Mouse (Mus musculus) kidney, postnatal 36 days (tissue): ENCODE measurements around the gene Atg4a-ps.

Experiments used
- DNase-seq, 2 experiments: peaks; one replicate each; pipeline ENCODE4 v3.0.0; 2021 to 2022; ENCODE audit warnings: mixed read lengths in 2 of 2

Atg4a-ps gene

GRCm38 (mm10) chr3:103626481-103626880 is 19.4 kb downstream of the Atg4a-ps start:
- DNase-seq = no peak

- DNase-seq = no peak
Observed at GRCm38 (mm10) chr3:103625169-103625568, 20.7 kb downstream of the Atg4a-ps start.

- no peak for DNase-seq
Observed at GRCm38 (mm10) chr3:103624591-103625051, 21.2 kb downstream of the Atg4a-ps start.

DNA sequence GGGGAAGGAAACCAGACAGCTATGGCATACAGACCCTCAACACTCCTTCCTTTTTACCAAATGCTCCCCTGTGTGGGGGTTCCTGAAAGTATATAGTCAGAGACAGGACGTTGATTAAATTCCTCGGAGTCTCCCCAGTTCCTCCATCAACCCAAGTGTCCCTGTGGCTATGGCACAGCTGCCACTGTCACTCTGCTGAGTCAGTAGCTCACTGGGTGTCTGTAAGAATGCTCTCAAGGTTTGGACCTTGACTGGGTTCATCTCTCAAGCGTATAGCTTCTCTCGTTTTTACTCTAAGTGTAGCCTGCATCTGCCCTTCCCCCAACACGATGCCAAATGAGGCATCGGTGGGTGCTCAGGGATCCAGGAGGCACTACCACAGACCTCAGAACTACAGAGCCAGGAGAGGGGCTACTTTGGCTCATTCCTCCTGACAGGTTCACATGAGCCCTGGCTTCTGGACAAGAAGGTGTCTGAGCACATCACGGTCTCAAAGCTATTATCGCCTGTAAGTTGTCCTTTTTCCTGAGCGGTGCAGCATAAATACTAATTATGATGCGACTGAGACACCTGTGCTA is 21.9 kb downstream of the Atg4a-ps start:
- no peak for DNase-seq

DNA sequence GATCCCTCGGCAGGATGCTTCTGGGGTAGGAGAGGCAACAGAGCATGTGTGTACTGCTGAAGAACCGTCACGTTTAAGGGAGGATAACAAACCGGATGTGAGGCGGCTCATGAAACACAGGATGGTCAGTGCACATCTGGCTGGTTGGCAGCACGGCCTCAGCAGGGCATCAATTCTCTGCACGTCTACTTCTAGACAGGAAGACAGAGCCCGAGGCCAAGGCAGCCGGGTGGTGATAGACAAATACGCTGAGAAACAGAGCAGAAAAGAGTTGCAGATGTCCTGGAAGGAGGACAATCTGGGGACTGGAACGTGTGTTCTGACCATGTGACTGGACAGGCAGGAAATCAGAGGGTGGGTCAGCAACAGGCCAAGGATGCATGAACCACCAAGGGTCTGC is 25.8 kb downstream of the Atg4a-ps start:
- DNase-seq = no peak

- no peak for DNase-seq
Observed at GRCm38 (mm10) chr3:103616981-103617380, 28.9 kb downstream of the Atg4a-ps start.

- no peak for DNase-seq
Observed at GRCm38 (mm10) chr3:103615621-103616020, 30.2 kb downstream of the Atg4a-ps start.

DNA sequence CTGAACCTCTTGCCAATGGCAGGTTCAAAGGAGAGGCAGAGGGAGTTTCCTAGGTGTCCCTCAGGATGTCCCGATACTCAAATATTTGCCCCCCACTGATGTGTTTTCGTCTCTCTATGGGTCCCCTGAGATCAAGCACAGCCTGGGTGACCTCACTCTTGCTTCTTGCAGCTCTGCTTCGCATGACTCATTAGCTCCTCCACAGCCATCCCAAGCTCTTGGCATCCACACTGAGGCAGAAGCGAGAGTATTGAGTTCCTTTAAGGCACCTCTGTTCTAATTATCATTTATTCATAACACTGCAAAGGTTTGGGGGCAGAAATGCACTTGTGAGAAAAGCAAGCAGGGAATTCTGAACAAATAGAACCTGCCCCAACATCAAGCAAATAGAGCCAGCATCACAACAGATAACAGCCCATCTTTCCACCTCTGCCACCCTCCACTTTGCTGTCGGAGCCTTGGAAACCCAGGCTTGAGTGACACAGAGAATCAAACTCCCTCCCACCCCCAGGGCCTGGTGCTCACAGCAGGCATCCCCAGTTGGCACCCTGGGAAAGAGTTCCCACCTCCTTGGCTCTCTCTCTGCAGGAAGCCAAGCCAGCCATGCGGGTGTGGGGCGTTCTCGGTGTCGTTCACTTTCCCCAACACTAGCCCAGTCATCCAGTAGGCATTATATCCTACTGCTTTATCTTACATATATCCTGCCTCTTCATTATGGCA is 33.1 kb downstream of the Atg4a-ps start:
- no peak for DNase-seq

- no peak for DNase-seq
Observed at GRCm38 (mm10) chr3:103610231-103610630, 35.6 kb downstream of the Atg4a-ps start.

- DNase-seq = no peak
Observed at GRCm38 (mm10) chr3:103606660-103607595, 38.9 kb downstream of the Atg4a-ps start.

DNA sequence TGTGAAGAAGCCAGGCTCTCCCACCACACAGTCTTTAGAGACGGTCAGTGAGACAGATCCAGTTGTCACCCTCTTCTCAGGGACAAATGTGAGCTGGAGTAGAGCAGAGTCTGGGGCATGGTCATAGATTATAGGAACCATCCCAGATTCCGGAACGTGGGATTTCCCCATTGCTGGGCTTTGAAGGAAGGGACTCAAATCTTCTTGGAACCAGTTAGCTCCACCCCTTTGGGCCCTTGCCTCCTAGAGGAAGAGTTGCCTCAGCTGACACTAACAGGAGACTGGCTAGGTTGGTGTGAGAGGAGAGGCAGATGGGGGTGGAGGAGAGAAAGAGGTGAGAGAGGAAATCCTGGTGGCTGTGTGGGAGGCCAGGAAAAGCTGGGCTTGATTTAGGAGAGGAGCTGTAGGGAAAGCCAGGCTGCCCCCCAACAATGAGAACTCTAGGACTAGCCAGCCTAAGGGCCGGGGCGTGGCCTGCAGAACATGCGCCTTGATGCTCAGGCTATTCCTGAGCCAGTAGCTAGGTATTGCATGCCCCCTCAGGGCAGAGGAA is 39.7 kb downstream of the Atg4a-ps start:
- no peak for DNase-seq

GRCm38 (mm10) chr3:103601561-103601960 is 44.3 kb downstream of the Atg4a-ps start:
- DNase-seq = no peak

GRCm38 (mm10) chr3:103601011-103601410 is 44.9 kb downstream of the Atg4a-ps start:
- DNase-seq = no peak

- DNase-seq = no peak
Observed at GRCm38 (mm10) chr3:103597586-103597985, 48.3 kb downstream of the Atg4a-ps start.

DNA sequence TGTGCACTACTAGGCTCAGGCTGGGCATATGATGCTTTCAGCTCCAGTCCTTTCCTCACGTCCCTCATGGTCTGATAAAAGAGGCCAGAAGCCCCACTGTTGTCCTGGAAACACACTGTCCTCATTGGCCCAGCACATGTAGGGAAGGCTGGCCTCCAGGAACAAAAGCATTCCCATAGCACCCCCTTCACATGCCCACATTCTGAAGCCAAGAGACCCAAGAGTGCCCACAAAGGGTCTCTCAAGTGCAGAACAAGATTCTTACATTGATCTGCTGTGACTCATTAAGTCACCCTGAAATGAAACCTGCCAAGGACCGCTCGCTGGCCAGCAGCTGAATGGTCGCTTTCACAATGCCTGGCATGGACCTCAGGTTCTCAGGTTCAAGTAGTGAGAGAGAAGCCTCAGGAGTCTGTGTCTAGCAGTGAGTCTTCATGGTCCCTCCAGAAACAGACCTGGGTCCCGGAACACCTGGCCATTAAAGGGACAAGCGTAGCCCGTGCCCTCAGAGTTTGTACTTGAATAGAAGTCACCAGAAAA is 50.5 kb downstream of the Atg4a-ps start:
- no peak for DNase-seq
